Mouse (Mus musculus) left cerebral cortex, adult 2 months (tissue): ENCODE data around the gene Fgfr2. TPM values are rescaled to one million over a fixed set of nuclear protein-coding genes. Genes with fewer than 3 reads are reported as not detected.

Experiments used
- DNase-seq, 2 experiments: peaks; one replicate each; pipeline ENCODE4 v3.0.0; 2021 to 2022; ENCODE audit warnings: low spot score in 2 of 2, mixed read lengths in 1 of 2; ENCODE audit errors: extremely low spot score in 1 of 2
- H3K27ac ChIP-seq: fragments of 200-600 bp; 2 replicates; pipeline ENCODE4 v1.8.1; 2022
- H3K4me3 ChIP-seq: fragments of 200-600 bp; 2 replicates; pipeline ENCODE4 v1.8.1; 2022
- CTCF ChIP-seq: fragments of 200-600 bp; IDR thresholded peaks from 2 replicates; pipeline ENCODE4 v1.8.1; 2022; ENCODE audit warnings: antibody characterized with exemption, mild to moderate bottlenecking, moderate library complexity
- intact Hi-C: fragments of 180-260 bp; cut with DNase I; formaldehyde crosslinking; loops from one replicate; pipeline ENCODE4 v1.15.1; 2025
- total RNA-seq, 2 experiments: library from RNA; stranded (reverse); gene quantifications; 2 replicates each; pipeline ENCODE4 v1.2.3; 2021

The Fgfr2 gene
- total RNA-seq, 2 experiments from 2014 or later = 47.3 to 47.4 TPM

GRCm38 (mm10) chr7:132853361-132853760 is 269.8 kb downstream of the Fgfr2 start:
- TF ChIP-seq CTCF = no peak
- Histone ChIP-seq H3K27ac (peak overlapping the region; percentile 8; the same call in 1 of the 2 replicates), H3K4me3 (no peak overlapping the region)
- intact Hi-C loops = loop anchor here (5.0 to 10.0 kb wide), 2 partner anchors 41 to 781 kb away; partner anchors contain the start of genes Edrf1 and Fam53b
- no peak for DNase-seq

- H3K4me3 ChIP-seq = peak within 1 kb of the TSS; percentile 66
- intact Hi-C loops = loop anchor here (1.0 to 10.0 kb wide), 3 partner anchors 40 to 782 kb away; partner anchors contain the start of genes Edrf1 and Fam53b
- peak within 1 kb of the TSS; percentile 98 for H3K27ac ChIP-seq
- peak; percentile 80 to 81 for DNase-seq
- TF ChIP-seq CTCF = peak; percentile 17
Observed at GRCm38 (mm10) chr7:132852173-132852844, 270.8 kb downstream of the Fgfr2 start, which contains the start of gene Eef1akmt2. Gene Eef1akmt2 (minus strand): TSS chr7:132852673.

GRCm38 (mm10) chr7:132843152-132843551 is 280.0 kb downstream of the Fgfr2 start:
- no peak for TF ChIP-seq CTCF
- intact Hi-C loops = no loop called here
- H3K27ac ChIP-seq = no peak overlapping the region
- no peak for DNase-seq
- H3K4me3 ChIP-seq = no peak overlapping the region

- no peak overlapping the region for H3K27ac ChIP-seq
- intact Hi-C loops = no loop called here
- no peak for TF ChIP-seq CTCF
- DNase-seq = no peak
- H3K4me3 ChIP-seq = no peak overlapping the region
Observed at GRCm38 (mm10) chr7:132842455-132842854, 280.7 kb downstream of the Fgfr2 start.

- TF ChIP-seq CTCF = no peak
- no peak overlapping the region for H3K27ac ChIP-seq
- H3K4me3 ChIP-seq = no peak overlapping the region
- no peak for DNase-seq
- intact Hi-C loops = no loop called here
Observed at GRCm38 (mm10) chr7:132841287-132841686, 281.9 kb downstream of the Fgfr2 start.

GRCm38 (mm10) chr7:132830955-132831354 is 292.2 kb downstream of the Fgfr2 start:
- intact Hi-C loops = no loop called here
- no peak for DNase-seq
- no peak for TF ChIP-seq CTCF
- Histone ChIP-seq H3K27ac (no peak overlapping the region), H3K4me3 (no peak overlapping the region)

GRCm38 (mm10) chr7:132824346-132825022 is 298.7 kb downstream of the Fgfr2 start:
- no peak for DNase-seq
- intact Hi-C loops = no loop called here
- Histone ChIP-seq H3K27ac (peak overlapping the region; percentile 42; the same call in 1 of the 2 replicates), H3K4me3 (no peak overlapping the region)
- TF ChIP-seq CTCF = no peak

GRCm38 (mm10) chr7:132823832-132824231 is 299.3 kb downstream of the Fgfr2 start:
- TF ChIP-seq CTCF = no peak
- no peak for DNase-seq
- H3K4me3 ChIP-seq = no peak overlapping the region
- intact Hi-C loops = no loop called here
- H3K27ac ChIP-seq = 0 out of 2 replicates have a peak overlapping the region, but pooled peaks have one; percentile 10

- Histone ChIP-seq H3K4me3 (no peak overlapping the region), H3K27ac (no peak overlapping the region; the same call in 1 of the 2 replicates)
- TF ChIP-seq CTCF = no peak
- DNase-seq = no peak
- intact Hi-C loops = no loop called here
Observed at GRCm38 (mm10) chr7:132820692-132821091, 302.5 kb downstream of the Fgfr2 start.

- no peak for TF ChIP-seq CTCF
- intact Hi-C loops = no loop called here
- no peak overlapping the region for H3K27ac ChIP-seq
Observed at GRCm38 (mm10) chr7:132817056-132817455, 306.1 kb downstream of the Fgfr2 start.

GRCm38 (mm10) chr7:132816528-132816927 is 306.6 kb downstream of the Fgfr2 start:
- no peak for DNase-seq
- Histone ChIP-seq H3K4me3 (no peak overlapping the region), H3K27ac (no peak overlapping the region)
- intact Hi-C loops = no loop called here
- TF ChIP-seq CTCF = no peak

More at GRCm38 (mm10) chr7:132817056-132817455, 306.1 kb downstream of the Fgfr2 start:
- DNase-seq = no peak
- no peak overlapping the region for H3K4me3 ChIP-seq

GRCm38 (mm10) chr7:132815081-132815480 is 308.1 kb downstream of the Fgfr2 start:
- no peak for DNase-seq
- intact Hi-C loops = no loop called here
- H3K27ac ChIP-seq = no peak overlapping the region
- no peak overlapping the region for H3K4me3 ChIP-seq
- no peak; the same call in 1 of the 2 replicates for TF ChIP-seq CTCF
